Mouse (Mus musculus): ENCODE results near the gene Bcl9l.

Gene Bcl9l

DNA sequence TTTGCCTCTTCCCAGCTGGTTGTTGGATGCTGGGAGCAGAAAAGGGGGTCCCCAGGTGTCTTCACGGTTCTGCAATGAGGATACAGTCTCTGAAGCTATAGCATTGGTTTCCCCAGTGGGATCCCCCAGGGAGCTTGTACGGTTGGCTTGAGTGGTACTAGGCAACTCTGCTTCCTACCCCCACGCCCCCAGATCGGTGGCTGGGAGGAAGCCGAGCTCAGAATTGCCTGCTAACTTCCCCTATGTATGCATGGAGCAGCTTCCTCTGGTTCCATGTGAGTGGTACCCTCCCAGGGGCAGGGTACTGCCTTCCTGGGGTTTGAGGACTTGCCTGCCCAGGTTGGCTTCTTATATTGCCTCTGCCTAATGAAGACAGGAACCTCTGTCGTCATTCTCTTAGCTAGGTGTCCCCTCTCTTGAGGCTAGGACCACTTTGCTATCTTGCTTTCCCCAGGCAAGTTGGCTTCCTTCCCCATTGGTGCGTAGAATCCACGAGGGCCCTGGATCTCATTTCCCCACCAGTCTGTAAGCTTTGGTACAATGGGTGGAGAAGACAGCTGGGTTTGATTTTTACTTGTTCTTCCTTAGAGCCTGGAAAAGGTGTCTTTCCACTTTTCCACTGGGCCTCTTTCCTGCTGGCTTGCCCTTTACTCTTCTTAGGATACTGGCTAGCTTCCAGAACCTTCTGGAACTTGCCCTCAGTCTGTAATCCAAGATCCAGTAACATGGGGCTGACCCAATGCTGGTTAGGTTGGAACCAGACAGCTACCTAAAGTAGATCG, 29.5 kb downstream of the Bcl9l start:
- in situ Hi-C loops (cut with MboI, MseI), result no loop called here

DNA sequence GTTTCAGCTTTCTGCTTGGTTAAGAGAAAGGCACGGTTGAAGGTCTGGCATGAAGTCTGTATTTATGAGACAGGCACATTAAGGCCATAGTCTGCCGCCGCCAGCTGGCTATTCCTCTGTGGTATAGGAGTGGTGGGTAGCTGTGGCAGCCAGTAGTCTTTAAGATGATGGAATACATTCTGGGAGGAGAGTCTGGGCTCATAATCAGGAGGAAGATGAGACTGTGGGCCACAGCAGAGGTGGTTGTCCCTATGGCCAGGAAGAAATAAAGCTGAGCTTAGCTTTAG, 30.0 kb downstream of the Bcl9l start:
- in situ Hi-C loops (cut with MboI, MseI), result no loop called here

DNA sequence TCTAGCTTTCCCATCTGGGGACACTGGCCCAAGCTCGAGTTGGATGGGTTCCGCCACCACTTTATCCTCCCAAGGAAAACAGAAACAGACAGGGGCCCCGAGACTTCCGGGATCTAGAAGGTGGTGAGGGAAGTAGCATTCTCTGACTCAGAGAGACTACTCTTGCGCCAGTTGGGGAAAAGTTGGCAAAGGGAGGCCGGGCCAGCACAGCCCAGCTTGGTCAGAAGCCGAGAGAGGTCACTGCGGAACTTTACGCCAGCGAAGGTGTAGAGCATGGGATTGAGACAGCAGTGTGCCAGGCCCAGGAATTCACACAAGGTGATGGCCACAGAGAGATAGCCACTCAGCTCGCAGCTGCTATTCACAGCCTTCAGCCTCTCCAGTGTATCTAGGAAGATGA, 30.5 kb downstream of the Bcl9l start:
- in situ Hi-C loops (cut with MboI, MseI), result no loop called here

DNA sequence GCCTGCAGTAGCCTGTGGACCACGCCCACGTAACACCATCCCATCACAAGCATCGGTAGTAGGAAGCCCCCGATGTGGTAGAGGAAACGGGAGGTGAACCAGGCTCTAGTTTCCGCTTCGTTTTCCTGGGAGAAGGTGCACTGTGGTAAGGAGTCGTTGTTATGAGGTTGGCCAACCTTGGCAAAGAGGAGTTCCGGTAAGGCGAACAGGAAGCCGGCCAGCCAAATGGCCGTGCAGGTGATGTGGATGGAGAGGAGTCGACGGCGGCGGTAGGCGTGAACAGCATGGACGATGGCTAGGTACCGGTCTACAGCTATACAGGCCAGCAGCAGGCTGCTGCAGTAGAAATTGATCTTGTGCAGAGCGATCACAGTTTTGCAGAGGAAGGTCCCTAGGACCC, 31.0 kb downstream of the Bcl9l start:
- in situ Hi-C loops (cut with MboI, MseI), result no loop called here

DNA sequence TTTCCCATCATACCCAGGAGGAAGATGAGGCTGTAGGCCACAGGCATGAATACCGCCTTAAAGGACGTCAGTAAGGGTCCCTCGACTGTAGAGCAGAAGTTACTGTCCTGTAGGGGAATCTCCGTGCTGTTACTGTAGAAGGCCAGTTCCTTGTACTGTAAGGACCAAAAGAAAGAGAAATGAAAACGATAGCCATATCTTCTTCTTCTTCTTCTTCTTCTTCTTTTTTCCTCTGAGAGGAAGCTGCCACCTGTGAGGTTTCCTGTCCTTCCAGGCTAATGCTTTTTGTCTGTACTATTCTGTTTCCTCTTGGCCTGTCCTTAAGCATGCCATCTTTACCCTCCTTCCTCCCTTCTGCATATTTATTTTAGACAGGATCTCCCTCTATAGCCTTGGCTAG, 31.5 kb downstream of the Bcl9l start:
- in situ Hi-C loops (cut with MboI, MseI), result no loop called here

DNA sequence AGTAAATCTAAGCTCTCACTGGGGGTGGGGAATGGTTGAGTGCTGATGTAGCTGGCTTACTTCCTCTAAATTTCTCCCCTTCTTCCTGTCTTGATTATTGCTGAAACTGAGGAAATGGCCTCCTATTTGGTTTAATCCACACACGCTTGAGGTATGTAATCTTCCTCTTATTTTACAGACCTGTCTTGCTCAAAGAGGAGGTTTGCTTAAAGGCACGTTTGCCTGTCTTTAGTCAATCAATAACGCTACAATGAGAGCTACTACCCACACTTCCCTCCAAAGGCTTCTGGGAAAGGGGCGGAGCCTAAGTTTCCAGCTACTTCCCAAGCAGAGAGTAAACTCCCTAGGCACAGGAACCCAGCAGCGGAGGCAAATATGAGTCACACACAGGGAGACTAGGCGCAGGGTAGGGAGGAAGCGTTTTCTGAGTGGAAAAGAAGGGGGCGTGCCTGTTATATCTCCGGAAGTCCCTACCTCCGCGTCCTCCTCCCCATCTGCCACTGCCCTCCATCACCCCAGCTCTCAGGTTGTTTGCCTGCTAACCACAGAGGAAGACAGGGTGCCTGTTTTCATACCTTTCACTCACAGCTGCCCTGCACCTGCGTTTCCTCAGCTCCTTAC, 32.6 kb downstream of the Bcl9l start:
- in situ Hi-C loops (cut with MboI, MseI), result no loop called here

DNA sequence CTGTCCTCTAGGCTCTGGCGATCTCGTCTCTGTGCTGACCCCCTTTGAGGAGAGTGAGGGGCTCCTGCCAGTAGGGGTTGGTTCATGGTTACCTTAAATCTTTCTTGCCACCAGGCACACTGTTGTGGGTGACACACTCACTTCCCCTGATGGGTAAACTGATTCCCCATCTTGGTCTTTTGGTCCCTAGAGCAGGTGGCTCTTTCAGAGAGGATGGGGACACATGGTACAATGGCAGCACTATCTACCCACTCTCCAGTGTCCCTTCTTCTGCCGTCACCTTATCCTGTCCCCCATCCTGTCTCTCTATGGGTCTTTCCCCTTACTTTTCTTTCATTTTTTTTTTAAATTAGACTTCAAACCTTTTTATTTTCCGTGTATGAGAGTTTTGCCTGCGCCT, 33.3 kb downstream of the Bcl9l start:
- in situ Hi-C loops (cut with MboI, MseI), result no loop called here

DNA sequence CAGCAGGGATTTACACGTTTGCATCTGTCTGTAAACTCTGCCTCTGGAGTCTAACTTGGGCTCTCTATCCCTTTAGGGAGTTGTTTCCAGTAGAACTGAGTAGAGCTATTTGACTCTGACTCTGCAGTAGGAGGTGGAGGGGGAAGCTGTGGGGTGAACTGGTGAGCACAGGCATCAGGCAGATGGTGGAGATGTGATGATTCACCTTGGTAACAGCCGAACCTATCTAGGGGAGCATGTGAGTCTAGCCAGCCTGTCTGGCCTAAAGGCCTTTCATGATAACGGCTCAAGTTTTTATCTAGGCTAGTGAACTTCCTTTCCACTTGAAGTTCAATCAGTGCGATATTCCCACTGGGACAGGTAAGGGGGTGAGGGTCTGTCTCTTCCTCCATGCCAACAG, 34.7 kb downstream of the Bcl9l start:
- in situ Hi-C loops (cut with MboI, MseI), result no loop called here

DNA sequence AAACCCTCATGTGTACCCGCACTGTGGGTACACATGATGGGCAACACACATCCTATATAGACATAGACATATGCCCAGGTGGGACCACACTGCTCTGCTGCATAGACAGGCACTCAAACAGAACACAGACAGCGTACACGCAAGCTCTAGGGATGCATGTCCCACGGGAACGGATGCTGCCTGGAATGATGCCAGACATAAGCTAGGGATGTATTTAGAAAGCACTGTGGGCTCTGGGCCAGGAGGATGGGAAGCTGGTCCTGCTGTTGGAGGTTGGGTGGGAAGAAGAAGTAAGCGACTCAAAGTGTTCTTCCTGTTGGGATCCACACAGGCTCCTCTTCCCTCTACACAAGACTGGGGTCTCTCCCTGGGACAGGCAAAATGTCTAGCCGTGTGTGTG, 35.4 kb downstream of the Bcl9l start:
- in situ Hi-C loops (cut with MboI, MseI), result no loop called here

DNA sequence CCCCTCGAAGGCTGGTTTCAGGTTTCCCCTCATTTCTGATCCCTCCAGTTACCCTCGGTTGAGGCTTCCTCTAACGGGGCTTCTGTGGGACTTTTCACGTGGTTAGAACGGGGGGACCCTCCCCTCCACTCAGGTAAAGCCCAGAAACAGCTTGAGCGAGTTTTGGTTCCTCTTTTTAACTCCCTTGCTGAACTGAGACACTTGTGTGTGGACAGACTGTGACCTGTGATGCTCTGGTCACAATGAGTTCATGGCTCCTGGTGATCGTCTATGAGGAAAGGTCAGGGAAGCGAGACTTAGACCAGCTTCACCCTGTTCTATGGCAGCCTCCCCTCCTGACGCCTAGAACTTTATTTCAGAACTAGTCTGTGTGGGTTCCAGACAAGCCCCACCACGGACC, 39.3 kb downstream of the Bcl9l start:
- in situ Hi-C loops (cut with MboI, MseI), result loop anchor here (5.0 kb wide), 2 partner anchors 55 to 285 kb away; no protein-coding TSS in a partner anchor

DNA sequence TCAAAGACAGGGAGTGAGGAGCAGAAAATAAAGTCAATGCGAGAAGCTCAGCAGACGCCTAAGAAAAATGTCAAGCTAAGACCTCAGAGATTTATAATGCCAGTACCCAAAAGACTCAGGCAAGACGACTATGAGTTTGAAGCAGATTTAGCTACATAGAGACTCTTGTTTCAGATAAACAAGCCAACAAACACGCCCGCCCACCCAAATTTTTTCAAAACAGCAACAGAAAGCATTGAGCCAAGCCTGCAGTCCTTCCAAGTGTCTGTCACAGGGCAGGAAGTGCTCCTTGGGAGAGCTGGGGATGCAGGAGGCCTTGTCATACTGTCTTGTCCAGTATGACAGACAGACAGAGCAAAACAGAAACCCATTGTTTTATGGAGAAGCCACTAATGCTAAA, 41.1 kb downstream of the Bcl9l start:
- in situ Hi-C loops (cut with MboI, MseI), result loop anchor here (5.0 kb wide), 2 partner anchors 54 to 286 kb away; no protein-coding TSS in a partner anchor

DNA sequence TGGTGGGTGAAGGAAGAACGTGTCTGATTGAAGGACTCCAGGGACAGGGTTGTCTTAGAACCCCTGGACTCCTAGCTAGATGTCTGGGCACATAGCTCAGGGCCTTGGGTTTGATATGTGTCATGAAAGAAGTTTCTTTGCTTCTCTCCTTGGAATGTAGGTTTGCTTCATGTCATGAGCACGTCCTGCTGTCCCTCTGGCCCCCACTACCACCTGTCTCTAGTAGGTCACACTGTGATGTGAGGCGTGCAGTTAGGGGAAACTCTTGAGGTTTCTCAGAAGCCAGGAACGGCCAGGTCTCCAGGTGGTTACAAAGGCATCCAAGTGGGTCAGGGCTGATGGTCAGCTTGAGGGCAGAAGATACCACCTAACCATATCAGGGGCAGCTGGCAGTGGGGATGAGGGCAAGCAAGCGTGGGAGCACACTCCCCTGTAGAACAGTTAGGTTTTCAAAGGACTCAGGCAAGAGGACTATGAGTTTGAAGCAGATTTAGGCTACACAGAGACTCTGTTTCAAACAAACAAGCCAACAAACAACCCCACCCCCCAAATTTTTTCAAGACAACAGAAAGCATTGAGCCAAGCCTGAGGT, 41.7 kb downstream of the Bcl9l start:
- in situ Hi-C loops (cut with MboI, MseI), result loop anchor here (5.0 kb wide), 2 partner anchors 53 to 287 kb away; no protein-coding TSS in a partner anchor

DNA sequence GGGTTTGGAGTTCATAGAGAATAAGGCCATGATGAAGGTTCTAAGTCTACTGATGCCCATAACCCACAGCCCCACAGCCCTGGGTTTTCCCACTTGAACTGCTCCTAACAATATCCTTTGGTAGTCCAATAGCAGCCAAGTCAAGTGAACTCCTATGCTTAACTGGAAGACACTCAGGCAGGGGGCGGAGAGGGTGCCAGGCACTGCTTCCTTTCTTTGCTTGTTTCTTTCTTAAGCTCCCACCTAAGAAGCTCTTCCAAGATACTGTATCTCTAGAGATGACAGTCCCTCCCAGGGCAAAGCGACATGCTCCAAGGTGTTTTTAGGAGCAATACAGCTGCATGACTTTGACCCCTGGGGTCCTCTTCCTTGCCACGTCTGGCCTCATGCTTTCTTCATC, 42.4 kb downstream of the Bcl9l start:
- in situ Hi-C loops (cut with MboI, MseI), result no loop called here

DNA sequence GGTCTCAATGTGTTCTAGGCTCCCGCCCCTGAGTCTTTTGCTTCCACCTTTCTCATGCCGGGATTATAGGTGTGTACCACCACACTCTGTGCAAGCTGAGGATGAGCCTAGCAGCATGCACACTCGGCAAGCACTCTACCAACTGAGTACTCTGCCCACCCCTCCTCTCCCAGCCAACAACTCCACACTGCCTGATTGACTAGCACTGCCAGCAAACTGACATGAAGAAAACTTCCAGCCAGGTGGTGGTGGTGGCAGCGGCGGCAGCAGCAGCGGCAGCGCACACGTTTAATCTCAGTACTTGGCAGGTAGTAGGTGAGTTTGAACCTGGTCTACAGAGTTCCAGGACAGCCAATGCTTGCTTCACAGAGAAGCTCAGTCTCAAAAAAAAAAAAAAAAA, 43.0 kb downstream of the Bcl9l start:
- in situ Hi-C loops (cut with MboI, MseI), result no loop called here

DNA sequence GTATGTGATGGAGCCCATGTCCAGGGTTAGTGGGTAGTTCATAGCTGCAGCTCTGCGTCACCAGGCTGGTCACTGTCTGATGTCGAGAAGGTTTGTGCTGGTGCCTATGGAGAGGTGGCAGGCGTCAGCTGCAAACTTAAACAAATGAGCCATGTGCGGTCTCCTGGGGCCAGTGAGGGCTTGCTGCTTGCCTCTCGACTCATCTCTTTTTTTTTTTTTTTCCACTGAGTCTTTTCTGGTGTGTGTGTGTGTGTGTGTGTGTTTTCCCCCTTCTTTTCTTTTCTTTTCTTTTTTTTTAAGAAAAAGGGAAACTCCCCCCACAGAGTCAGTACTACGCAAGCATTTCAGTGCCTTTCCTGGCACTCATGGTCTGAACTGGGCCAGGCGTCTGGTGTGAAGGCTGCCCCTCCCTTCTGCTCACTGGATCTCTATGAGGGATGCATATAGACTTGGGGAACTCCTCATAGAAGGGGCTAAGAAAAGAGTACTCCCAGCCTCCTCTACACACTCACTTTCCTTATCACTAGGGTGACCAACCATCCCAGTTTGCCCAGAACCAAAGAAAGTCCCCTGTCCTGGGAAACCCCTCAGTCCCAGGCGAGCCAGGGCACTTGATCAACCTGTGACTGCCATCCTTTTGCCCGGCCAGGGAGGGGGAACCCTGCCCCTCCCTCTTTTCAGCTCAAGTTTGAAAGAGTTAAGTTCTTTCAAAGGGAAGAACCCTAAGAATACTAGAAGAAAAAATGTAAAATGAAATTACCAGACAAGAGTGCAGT, 43.9 kb downstream of the Bcl9l start:
- in situ Hi-C loops (cut with MboI, MseI), result no loop called here

DNA sequence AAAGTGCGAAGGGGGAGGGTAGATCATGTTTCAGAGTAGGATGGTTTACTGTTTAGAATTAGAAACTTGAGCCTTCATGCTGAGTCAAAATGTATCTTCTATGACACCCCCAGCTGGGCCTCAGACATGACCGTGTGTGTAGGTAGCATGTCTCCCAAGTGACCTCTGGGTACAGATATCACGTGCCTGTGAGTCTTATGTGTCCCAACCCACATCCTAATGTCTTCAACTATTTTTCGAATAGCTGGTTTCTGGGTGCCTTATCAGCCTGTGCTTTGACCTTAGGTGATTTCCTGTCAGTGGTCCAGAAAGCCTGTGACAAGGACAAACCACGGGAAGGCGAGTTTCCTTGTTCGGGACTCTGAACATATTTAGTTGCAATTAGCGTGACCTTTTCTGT, 45.7 kb downstream of the Bcl9l start:
- in situ Hi-C loops (cut with MboI, MseI), result no loop called here

DNA sequence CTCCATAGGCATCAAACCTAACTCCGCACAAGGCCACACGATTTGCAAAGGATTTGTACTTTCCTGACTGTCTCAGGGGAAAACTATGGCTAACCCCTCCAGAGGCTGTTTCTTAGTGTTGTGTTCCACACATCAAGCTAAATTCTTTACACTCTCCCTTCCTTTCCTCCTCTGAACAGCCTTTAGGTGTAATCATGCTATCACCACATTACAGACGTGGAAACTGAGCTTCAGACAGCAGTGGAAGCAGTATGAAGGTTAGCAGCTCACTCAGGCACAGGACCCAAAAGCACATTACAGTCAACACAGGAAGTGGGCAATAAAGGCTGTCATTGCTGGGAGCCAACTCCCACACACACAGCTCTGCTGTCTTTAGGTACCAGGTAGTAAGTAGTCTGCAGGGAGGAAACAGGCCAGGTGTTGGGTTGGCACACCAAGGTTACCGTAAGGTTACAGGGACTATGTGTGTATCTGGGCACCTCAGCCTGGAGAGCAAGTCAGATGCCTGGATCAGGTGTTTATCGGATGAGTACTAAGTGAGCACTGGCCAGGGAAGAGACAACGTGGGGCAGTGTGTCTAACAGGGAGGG, 50.5 kb downstream of the Bcl9l start:
- in situ Hi-C loops (cut with MboI, MseI), result no loop called here

DNA sequence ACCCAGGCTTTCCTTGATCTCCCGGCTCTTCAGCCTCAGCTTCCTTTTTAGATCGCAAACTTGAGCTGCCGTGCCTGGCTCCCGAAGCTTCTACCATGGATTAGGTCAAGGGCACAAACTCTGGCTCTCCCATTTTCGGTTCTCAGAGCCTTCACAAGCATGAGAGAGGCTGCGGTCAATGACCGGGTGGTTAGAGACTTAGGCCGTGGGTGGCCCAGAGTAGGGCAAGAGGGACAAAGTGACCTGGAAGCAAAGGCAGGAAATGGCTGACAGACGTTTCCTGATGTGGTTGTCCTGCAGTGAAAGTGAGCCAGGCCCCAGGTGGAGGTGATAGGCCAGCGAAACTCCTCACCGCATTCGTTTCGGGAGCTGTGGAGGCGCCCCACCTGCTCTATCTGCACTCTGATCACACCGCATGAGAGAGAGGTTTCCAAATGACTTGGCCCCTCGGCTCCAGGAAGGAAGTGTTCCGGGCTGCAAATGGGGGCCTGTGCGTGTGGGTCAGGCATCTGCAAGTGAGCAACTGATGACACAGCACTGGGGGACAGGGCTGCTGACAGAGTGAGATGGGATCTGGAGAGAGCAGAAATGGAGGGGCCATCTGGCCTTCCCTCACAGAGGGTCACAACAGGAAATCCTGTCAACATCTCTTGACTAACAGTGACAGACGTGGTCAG, 55.1 kb downstream of the Bcl9l start:
- in situ Hi-C loops (cut with MboI, MseI), result loop anchor here (5.0 kb wide), 1 partner anchor 335 kb away; no protein-coding TSS in a partner anchor

DNA sequence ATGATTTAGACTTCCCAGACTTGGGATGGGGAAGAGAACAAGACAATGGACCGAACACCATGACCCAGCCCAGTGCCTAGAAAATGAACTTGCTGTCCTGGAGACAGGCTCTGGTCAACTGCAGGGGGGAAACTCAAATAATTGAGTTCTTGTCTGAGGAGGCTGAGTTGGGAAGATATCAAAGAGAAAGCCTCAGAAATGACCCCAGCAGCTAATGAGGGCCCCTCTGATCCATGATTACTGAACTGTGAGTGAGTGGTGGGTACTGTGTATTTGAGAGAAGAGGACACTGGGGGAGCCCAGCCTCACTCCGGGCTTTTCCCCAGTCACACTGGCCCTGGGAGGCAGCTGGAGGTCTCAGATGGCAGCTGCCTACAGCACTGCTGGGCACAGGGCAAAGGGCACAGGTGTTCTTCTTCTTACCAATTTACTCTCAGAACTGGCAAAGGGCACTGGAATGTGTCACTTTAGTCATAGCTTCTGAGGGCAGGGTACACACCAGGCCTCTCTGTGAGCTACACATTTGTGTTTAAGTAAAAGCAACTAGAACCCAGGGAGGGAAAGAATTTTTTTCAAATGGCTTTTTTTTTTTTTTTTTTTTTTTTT, 57.3 kb downstream of the Bcl9l start:
- in situ Hi-C loops (cut with MboI, MseI), result loop anchor here (5.0 kb wide), 1 partner anchor 332 kb away; no protein-coding TSS in a partner anchor

DNA sequence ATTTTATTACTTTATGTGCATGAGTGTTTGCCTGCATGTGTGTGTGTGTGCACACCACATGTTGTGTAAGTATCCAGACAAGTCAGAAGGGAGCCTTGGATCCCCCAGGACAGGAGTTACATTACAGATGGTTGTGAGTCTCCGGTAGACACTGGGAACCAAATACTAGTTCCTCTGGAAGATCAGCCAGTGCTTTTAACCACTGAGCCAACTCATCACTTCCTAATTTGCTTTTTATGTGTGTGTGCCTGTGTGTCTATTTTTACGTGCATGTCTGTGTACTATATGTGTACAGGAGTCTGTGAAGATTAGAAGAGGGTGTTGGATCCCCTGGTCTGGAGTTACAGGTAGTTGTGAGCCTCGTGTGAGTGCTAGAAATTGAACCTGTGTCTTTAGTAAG, 58.1 kb downstream of the Bcl9l start:
- in situ Hi-C loops (cut with MboI, MseI), result no loop called here

DNA sequence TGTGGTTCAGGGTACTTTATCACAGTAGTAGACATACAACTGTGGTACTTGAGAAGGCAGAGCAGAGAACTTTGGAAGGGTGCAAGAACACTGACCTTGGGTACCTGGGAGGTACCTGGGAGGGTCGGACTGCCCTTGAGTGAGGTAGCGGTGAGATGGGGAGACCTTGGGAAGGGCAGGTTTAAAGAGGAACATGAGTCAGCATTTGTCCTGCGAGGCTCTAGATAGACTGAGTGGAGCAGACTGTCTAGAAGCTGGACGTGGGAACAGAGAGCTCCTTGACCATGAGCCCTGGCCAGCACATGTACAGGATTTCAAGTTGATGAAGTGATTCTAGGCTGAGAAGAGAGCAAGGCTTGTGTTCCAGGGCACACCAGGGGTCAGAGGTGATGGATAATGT, 59.7 kb downstream of the Bcl9l start:
- in situ Hi-C loops (cut with MboI, MseI), result no loop called here
